Mouse (Mus musculus): ENCODE measurements at regions not wholly inside any gene's neighbourhood (a gene's known extent, or its start where the extent isn't known, plus 50 kb on each side); places are given as distances from the start of the nearest gene placed in this dataset.

- Histone ChIP-seq H3K36me3 (no peaks in the 10 kb centered on the region), H3K4me1 (peaks cover 32% of the 10 kb centered on the region), H3K9me3 (replicated peaks) (no peaks in the 10 kb centered on the region), H3K4me3 (no peak overlapping the region), H3K27me3 (ENCODE audit: low read depth, poor library complexity, severe bottlenecking) (no peaks in the 10 kb centered on the region), H3K27ac (no peak overlapping the region)
- 50% methylated on average over 3 of the region's 3 CpGs for WGBS
- DNase-seq (ENCODE audit: low spot score) = no peak
Observed at GRCm38 (mm10) chr3:143947938-143948267, 257.1 kb downstream of the Lmo4 start.

GRCm38 (mm10) chr3:143947079-143947937, 257.7 kb downstream of the Lmo4 start:
- H3K4me3 ChIP-seq = no peak overlapping the region
- no peaks in the 10 kb centered on the region for H3K27me3 ChIP-seq (ENCODE audit: low read depth, poor library complexity, severe bottlenecking)
- no peak for DNase-seq (ENCODE audit: low spot score)
- H3K27ac ChIP-seq = no peak overlapping the region
- peaks cover 32% of the 10 kb centered on the region for H3K4me1 ChIP-seq
- H3K9me3 ChIP-seq (replicated peaks) = no peaks in the 10 kb centered on the region
- 23% methylated on average over 11 of the region's 11 CpGs for WGBS
- no peaks in the 10 kb centered on the region for H3K36me3 ChIP-seq

DNA sequence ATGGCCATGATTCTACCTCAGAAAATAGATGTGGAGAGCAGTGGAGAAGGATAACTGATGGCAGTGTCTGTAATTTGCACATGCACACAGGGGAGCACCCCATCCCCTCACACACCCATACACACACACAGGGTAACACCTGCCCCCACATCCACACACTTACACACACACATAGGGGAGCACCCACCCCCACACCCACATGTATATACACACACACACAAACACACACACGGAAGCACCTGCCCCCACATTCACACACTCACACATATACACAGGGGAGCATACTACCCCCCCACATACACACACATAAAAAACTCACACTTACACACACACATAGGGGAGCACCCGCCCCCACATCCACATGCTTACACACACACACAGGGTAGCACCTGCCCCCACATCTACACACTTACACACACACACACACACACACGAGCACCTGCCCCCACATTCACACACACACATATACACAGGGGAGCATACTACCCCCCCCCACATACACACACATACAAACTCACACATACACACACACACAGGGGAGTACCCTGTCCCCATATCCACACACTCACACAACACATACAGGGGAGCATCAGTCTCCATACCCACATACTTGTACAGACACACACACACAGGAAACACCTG, 265.8 kb downstream of the Lmo4 start:
- Histone ChIP-seq H3K27ac (no peak overlapping the region), H3K27me3 (ENCODE audit: low read depth, poor library complexity, severe bottlenecking) (no peaks in the 10 kb centered on the region), H3K4me1 (no peaks in the 10 kb centered on the region), H3K9me3 (replicated peaks) (no peaks in the 10 kb centered on the region), H3K36me3 (no peaks in the 10 kb centered on the region), H3K4me3 (no peak overlapping the region)
- no peak for DNase-seq (ENCODE audit: low spot score)
- 92% methylated on average over 3 of the region's 3 CpGs for WGBS

GRCm38 (mm10) chr3:143925322-143925721, 279.7 kb downstream of the Lmo4 start:
- Histone ChIP-seq H3K4me1 (no peaks in the 10 kb centered on the region), H3K9me3 (replicated peaks) (no peaks in the 10 kb centered on the region), H3K27me3 (ENCODE audit: low read depth, poor library complexity, severe bottlenecking) (no peaks in the 10 kb centered on the region), H3K27ac (no peak overlapping the region), H3K4me3 (no peak overlapping the region), H3K36me3 (no peaks in the 10 kb centered on the region)
- DNase-seq (ENCODE audit: low spot score) = no peak
- WGBS = 52% methylated on average over 6 of the region's 6 CpGs

GRCm38 (mm10) chr3:143919744-143920143, 285.3 kb downstream of the Lmo4 start:
- DNase-seq (ENCODE audit: low spot score) = no peak
- Histone ChIP-seq H3K36me3 (no peaks in the 10 kb centered on the region), H3K27ac (no peak overlapping the region), H3K9me3 (replicated peaks) (no peaks in the 10 kb centered on the region), H3K4me3 (no peak overlapping the region), H3K27me3 (ENCODE audit: low read depth, poor library complexity, severe bottlenecking) (no peaks in the 10 kb centered on the region), H3K4me1 (peaks cover 14% of the 10 kb centered on the region)
- 91% methylated on average over 1 of the region's 1 CpGs for WGBS

- 27% methylated on average over 6 of the region's 6 CpGs for WGBS
- H3K4me3 ChIP-seq = no peak overlapping the region
- H3K27ac ChIP-seq = 0 out of 2 replicates have a peak overlapping the region, but pooled peaks have one; percentile 10
- peak; percentile 43 for DNase-seq (ENCODE audit: low spot score)
- H3K4me1 ChIP-seq = peaks cover 49% of the 10 kb centered on the region
- no peaks in the 10 kb centered on the region for H3K9me3 ChIP-seq (replicated peaks)
- no peaks in the 10 kb centered on the region for H3K27me3 ChIP-seq (ENCODE audit: low read depth, poor library complexity, severe bottlenecking)
- no peaks in the 10 kb centered on the region for H3K36me3 ChIP-seq
Observed at GRCm38 (mm10) chr3:143914341-143915217, 290.4 kb downstream of the Lmo4 start.

GRCm38 (mm10) chr3:143913044-143913574, 291.9 kb downstream of the Lmo4 start:
- Histone ChIP-seq H3K4me1 (peaks cover 58% of the 10 kb centered on the region), H3K27ac (peak overlapping the region; percentile 61), H3K4me3 (no peak overlapping the region), H3K27me3 (ENCODE audit: low read depth, poor library complexity, severe bottlenecking) (no peaks in the 10 kb centered on the region), H3K36me3 (no peaks in the 10 kb centered on the region), H3K9me3 (replicated peaks) (no peaks in the 10 kb centered on the region)
- 62% methylated on average over 3 of the region's 3 CpGs for WGBS
- no peak for DNase-seq (ENCODE audit: low spot score)

- 86% methylated on average over 6 of the region's 6 CpGs for WGBS
Observed at GRCm38 (mm10) chr3:143912433-143912832, 292.6 kb downstream of the Lmo4 start.

DNA sequence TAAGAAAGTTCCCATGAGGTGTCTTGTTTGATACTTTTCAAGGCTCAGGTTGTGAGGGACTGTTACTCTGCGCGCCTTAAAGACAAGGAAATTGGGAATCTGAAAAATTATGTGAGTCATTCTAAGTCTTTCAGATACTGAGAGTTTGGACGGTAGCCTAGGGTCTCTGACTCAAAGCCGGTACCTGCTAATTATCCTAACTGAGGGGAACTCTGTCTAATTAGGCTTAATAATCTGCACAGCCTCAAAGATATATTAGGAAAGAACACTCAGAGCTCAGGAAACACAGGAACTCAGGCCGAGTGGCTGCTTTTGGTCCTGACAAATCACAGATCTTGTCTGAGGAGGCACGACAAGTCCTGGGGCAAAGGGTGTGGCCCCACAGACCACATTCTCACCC, 295.7 kb downstream of the Lmo4 start:
- WGBS = 52% methylated on average over 6 of the region's 6 CpGs
- no peaks in the 10 kb centered on the region for H3K27me3 ChIP-seq (ENCODE audit: low read depth, poor library complexity, severe bottlenecking)
- H3K9me3 ChIP-seq (replicated peaks) = no peaks in the 10 kb centered on the region
- no peak overlapping the region for H3K27ac ChIP-seq
- no peak overlapping the region for H3K4me3 ChIP-seq
- H3K36me3 ChIP-seq = no peaks in the 10 kb centered on the region
- peaks cover 40% of the 10 kb centered on the region for H3K4me1 ChIP-seq
- DNase-seq (ENCODE audit: low spot score) = no peak

More at GRCm38 (mm10) chr3:143912433-143912832, 292.6 kb downstream of the Lmo4 start:
- no peak overlapping the region for H3K4me3 ChIP-seq
- H3K9me3 ChIP-seq (replicated peaks) = no peaks in the 10 kb centered on the region
- peak overlapping the region; percentile 56; the same call in 1 of the 2 replicates for H3K27ac ChIP-seq
- H3K27me3 ChIP-seq (ENCODE audit: low read depth, poor library complexity, severe bottlenecking) = no peaks in the 10 kb centered on the region
- no peaks in the 10 kb centered on the region for H3K36me3 ChIP-seq
- no peak for DNase-seq (ENCODE audit: low spot score)
- peaks cover 58% of the 10 kb centered on the region for H3K4me1 ChIP-seq

DNA sequence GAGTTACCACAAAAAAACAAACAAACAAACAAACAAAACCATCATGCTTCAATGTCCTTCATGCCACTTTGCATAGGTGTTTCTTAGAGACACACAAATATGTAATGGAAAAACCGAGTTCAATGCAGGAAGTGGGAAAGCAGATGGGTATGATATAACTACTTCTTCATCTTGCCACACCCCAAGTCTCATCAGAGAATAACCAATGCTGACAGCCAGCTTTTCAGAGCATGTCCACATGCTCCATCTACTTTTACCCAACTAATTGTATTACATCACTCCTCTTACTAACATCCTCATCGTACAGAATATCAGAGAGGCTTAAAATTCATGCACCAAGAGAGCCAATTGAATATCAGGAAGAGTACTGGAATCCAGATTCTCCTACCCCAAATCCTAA, 301.6 kb downstream of the Lmo4 start:
- 93% methylated on average over 2 of the region's 2 CpGs for WGBS
- no peaks in the 10 kb centered on the region for H3K36me3 ChIP-seq
- no peaks in the 10 kb centered on the region for H3K27me3 ChIP-seq (ENCODE audit: low read depth, poor library complexity, severe bottlenecking)

GRCm38 (mm10) chr3:143880813-143881212, 324.2 kb downstream of the Lmo4 start:
- H3K27me3 ChIP-seq (ENCODE audit: low read depth, poor library complexity, severe bottlenecking) = no peaks in the 10 kb centered on the region
- no peak overlapping the region for H3K4me3 ChIP-seq
- H3K4me1 ChIP-seq = peaks cover 3% of the 10 kb centered on the region; the same call in 1 of the 2 replicates
- 87% methylated on average over 2 of the region's 2 CpGs for WGBS
- H3K9me3 ChIP-seq (replicated peaks) = no peaks in the 10 kb centered on the region
- DNase-seq (ENCODE audit: low spot score) = no peak
- H3K27ac ChIP-seq = no peak overlapping the region
- H3K36me3 ChIP-seq = no peaks in the 10 kb centered on the region

More for the DNA sequence above, 301.6 kb downstream of the Lmo4 start:
- peaks cover 3% of the 10 kb centered on the region; the same call in 1 of the 2 replicates for H3K4me1 ChIP-seq
- no peak overlapping the region for H3K4me3 ChIP-seq
- no peak overlapping the region for H3K27ac ChIP-seq
- no peaks in the 10 kb centered on the region for H3K9me3 ChIP-seq (replicated peaks)
- DNase-seq (ENCODE audit: low spot score) = no peak

DNA sequence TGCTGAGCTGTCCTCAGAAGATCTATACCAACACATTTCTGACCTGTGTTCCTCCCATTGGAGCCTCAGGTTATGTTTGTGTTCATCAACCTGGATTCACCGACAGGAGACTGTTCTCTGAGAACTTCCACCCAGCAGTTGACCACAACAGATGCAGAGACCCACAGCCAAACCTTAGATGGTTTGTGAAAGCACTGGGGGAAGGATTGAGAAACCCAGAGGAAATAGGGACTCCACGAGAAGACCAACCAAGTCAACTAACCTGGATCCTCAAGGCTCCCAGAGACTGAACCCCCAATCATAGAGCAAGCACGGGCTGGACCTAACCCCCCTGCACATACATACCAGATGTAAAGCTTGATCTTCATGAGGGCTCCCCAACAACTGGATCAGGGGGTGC, 331.1 kb downstream of the Lmo4 start:
- no peak overlapping the region for H3K4me3 ChIP-seq
- peaks cover 3% of the 10 kb centered on the region; the same call in 1 of the 2 replicates for H3K4me1 ChIP-seq
- H3K27me3 ChIP-seq (ENCODE audit: low read depth, poor library complexity, severe bottlenecking) = no peaks in the 10 kb centered on the region
- no peak for DNase-seq (ENCODE audit: low spot score)
- no peaks in the 10 kb centered on the region for H3K36me3 ChIP-seq
- 88% methylated on average over 3 of the region's 3 CpGs for WGBS
- H3K9me3 ChIP-seq (replicated peaks) = no peaks in the 10 kb centered on the region
- no peak overlapping the region for H3K27ac ChIP-seq

Data from limb, embryonic 10.5 days (tissue).